Mouse (Mus musculus) CD8-positive naive resting alpha-beta T cell, adult 2 months (primary cell): ENCODE data around the gene Tmtc2.

Experiments used
- DNase-seq, 2 experiments: peaks; one replicate each; pipeline ENCODE4 v3.0.0; 2022; ENCODE audit warnings: low read depth in 2 of 2, low spot score in 2 of 2

The Tmtc2 gene

GRCm38 (mm10) chr10:105417845-105418383, 156.3 kb downstream of the Tmtc2 start:
- DNase-seq = no peak

GRCm38 (mm10) chr10:105416601-105417000, 157.7 kb downstream of the Tmtc2 start:
- DNase-seq = no peak

DNA sequence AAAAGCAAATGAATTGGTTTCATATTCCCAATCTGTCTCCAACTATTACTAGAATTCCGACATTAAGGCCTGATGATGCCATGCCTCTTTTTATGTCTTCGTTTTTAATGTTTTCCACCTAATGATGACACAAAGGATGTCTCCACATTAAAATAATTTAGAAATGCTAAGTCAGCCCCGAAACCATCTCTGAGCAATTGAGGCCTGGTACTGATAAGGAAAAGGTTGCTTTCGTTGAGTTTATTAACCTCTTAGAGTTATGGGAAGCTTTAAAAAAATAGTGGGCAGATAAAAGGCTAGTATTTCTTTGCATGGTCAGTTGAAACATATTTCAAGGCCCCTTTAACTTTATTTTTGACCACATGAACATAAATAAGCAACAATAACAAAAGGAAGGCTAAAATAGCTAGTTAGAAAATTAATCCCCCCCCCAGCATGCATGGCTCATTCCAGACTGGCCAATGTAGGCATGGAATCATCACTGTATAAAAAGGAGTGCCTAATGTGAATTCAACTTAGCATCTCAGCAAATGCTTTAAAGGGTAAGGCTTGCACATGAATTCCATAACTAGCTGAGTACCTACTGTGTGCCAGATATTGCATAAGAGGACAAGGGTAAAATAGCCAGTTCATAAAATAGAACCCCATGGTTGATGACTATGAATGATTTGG, 168.3 kb downstream of the Tmtc2 start:
- DNase-seq = no peak

- DNase-seq = no peak
Observed at GRCm38 (mm10) chr10:105403931-105404330, 170.3 kb downstream of the Tmtc2 start.

GRCm38 (mm10) chr10:105402481-105402779, 171.8 kb downstream of the Tmtc2 start:
- DNase-seq = no peak

- no peak for DNase-seq
Observed at GRCm38 (mm10) chr10:105401754-105402480, 172.3 kb downstream of the Tmtc2 start.

GRCm38 (mm10) chr10:105399316-105399715, 174.9 kb downstream of the Tmtc2 start:
- DNase-seq = no peak

GRCm38 (mm10) chr10:105384065-105384464, 190.2 kb downstream of the Tmtc2 start:
- no peak for DNase-seq

DNA sequence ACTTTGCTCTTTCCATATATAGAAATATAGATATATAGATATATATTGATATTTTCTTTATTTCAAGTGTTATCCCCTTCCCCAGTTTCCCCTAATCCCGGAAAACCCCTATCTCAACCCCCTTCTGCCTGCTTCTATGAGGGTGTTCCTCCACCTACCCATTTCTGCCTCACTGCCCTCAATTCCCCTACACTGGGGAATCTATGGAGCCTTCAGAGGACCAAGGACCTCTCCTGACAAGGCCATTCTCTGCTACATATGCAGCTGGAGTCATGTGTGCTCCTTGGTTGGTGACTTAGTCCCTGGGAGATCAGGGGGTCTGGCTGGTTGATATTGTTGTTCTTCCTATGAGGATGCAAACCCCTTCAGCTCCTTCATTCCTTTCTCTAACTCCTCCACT, 192.5 kb downstream of the Tmtc2 start:
- DNase-seq = no peak

GRCm38 (mm10) chr10:105381202-105381601, 193.0 kb downstream of the Tmtc2 start:
- no peak for DNase-seq

DNA sequence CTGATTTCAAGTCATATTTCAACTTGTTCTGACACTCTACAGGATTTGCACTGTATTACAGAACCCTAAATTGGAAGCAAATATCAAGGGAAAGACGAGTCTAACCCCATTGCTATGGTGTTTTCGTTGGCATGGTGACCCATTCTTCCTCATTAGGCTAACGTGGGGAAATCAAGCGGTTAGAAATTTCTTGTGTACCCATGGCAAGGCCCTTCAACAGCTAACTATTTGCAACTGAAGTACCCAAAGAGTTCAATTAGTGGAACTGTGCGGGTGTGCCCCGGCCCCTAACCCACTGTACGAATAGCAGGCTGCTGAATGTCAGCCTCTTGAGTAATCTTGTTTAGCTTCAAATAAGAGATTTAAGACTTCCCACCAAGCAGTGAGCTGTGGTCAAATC, 193.7 kb downstream of the Tmtc2 start:
- no peak for DNase-seq

- DNase-seq = no peak
Observed at GRCm38 (mm10) chr10:105377711-105378110, 196.5 kb downstream of the Tmtc2 start.

GRCm38 (mm10) chr10:105373265-105373664, 201.0 kb downstream of the Tmtc2 start:
- no peak for DNase-seq

DNA sequence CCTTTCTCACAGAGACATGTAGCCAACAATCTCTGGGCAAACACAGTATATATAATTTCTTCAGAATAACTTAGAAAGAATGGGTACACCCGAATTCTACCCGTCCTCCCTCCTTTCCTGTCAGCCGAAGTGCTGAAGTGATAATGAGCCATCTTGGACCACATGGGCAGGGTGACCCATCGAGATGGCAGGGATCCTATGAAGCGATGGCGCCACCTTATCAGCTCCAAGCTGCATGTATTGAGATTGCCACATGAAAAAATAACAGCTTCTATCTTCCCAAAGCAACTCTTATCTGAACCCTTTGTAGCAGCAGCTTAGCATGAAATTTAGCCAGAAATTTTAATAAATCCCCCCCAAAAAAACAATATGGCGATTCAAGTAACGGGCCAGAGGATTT, 206.0 kb downstream of the Tmtc2 start:
- DNase-seq = no peak

DNA sequence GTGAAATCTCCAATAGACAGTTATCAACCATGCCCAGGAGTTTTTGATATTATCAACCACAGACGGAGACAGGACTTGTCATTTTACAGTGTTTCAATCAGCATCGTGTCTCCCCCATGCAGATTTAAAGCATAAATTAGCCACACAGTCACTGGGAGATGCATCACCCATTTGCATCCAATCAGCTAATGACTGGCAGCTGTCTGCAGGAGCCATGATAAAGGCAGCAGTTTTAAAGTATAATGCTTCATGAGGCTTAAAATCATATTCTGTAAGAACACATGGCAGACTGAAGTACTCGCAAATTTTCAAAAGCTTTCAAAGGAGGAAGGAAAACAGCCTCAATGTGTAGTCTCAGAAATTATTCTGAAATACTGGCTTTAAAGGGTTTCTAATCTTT, 209.8 kb downstream of the Tmtc2 start:
- no peak for DNase-seq

DNA sequence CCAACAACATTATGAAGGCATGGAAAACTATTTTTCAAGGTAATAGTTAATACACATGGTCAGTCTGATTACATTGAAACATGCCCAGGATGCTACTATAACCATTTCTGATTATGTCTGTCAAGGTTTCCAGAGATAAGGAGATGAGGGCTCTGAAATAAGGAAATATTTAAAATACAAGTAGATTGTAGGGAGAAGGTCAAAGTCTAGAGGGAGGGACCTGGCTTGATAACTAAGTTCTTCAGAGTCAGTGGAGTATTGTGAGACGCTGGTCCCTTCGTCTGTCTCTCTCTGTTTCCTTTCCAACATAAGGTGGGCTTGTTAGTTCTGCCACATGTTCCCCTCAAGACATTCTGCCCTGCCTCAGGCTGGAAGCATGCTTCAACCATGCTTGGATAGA, 223.9 kb downstream of the Tmtc2 start:
- no peak for DNase-seq

DNA sequence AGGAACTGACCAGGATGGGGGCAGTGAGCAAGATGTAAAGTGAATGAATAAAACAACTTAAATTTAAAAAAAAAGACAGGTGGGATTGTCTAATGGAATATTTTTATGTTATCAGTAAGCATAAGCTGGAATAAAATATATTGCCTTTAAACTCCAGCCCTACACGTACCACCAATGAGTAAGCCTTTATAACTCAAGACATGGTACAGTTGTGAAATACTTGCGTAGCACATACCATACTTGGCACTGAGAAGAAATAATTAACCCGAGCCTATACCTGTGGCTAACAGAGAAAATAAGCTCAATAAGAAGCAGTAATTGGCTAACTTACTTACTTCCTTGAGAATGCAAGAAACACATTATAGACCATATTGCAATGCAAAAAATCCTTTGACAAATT, 228.3 kb downstream of the Tmtc2 start:
- no peak for DNase-seq

DNA sequence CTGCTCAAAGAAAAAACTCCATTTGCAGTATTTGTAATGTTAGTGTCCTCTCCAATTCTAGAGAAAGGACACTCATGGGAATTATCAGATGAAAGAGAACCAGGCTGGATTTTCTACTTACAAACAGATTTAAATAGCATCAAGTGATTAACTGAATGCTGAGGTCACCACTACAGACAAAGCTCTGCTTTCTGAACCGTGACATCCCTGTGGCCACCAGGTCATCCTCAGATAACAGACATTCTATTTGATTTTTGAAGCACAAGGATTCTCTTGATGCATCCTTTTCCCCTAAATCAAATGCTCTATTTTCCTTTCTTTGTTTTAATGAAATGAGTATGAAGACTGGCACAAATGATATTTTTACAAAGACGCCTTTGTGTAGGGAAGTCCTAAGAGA, 241.4 kb downstream of the Tmtc2 start:
- DNase-seq = no peak

DNA sequence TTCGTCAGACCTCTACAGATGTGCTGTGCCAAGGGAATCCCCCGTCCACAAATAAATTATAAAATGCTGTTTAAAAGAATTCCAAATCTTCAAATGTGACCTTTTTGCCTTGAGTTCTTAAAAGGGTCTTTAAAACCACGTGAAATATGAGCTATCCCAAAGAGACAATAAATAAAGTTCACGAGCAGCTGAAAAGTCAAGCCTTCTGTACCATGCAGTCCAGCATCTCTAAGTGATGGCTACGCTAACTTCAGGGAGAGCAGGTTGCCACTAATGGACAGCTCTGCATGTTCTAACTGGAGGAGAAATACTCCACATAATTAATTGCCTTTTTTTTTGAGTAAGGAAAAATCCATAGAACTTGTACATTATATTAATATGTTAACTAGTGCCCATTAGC, 243.9 kb downstream of the Tmtc2 start:
- no peak for DNase-seq

GRCm38 (mm10) chr10:105323646-105324192, 250.5 kb downstream of the Tmtc2 start:
- no peak for DNase-seq

DNA sequence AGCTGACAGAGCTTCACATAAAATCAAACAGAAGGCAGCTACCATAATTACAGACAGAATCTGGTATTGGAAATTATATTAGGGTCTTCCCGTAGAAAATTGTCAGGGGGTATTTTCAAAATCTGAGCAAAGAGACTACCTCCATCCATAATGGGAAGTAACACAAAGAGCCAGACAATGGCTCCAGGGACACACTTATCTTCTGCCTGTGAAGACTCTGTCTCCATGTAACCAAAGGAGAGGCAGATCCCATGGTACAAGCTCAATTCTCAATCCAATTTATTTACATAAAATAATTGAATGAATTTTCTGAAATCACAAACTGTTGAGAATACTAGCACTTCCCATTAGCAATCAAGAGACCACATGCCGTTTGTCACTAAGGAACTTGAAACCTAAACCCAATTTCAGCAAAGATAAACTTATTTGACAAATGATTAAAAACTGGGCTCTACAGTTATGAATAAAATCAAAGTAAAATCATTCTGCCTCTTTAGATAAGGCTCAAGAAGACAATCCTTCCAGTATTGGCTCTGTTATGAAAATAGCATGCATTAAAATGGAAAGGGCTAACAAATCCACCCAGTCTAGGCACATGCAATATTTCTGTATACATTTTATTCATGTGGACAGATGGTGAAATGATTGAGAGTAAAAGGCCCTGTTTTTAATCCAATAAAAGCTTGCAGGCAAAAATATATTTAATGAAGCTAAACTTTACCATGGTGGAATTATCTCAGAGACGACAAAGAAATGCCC, 254.8 kb downstream of the Tmtc2 start:
- DNase-seq = no peak

DNA sequence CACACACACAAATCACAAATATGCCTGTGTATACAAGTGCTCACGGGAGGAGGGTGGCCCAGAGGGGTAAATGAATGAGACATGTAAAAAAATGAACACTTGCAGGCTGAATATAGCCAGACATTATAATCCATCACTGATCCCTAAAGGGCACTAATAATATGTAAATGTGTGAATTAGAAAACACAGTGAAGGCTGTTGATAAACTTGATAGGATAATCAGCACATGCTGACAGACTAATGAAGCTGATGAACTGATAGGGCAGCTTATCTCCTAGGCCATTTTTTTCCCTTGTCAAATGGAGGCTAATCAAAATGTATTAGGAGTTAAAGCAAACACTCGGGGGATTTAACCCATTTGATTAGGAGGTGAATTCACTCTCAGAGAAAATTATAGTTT, 255.4 kb downstream of the Tmtc2 start:
- no peak for DNase-seq
